Mouse (Mus musculus) stomach, postnatal 0 days (tissue): ENCODE results near the gene Clba1.

Experiments
- CTCF ChIP-seq: IDR thresholded peaks from 2 replicates; pipeline ENCODE4 v1.5.1; 2016; ENCODE audit warnings: antibody characterized with exemption, low read depth, mild to moderate bottlenecking, moderate library complexity
- EP300 ChIP-seq: optimal IDR thresholded peaks from 2 replicates; pipeline ENCODE3; 2016; ENCODE audit warnings: antibody characterized with exemption

- TF ChIP-seq EP300 (no peak), CTCF (no peak)
Measured at GRCm38 (mm10) chr12:112791026-112791425, 17.7 kb upstream of the Clba1 start.
